Comparison of ENCODE assay signal across 10 mouse cellular contexts in genomic region chr14:76787601-76788000, GRCm38 (mm10).
DNase-seq lines count a peak whose midpoint lies in the region; ATAC-seq lines count a peak whose summit lies in the region.
"Had no signal": no experiment of that assay in that cellular context is flagged by ENCODE, and none has a peak within 500 bp of the region (broad histone marks: within the 10 kb centered on the region; RNA-seq: fewer than 3 reads in every experiment).

No protein-coding gene starts in this region.

- ATAC-seq in heart, embryonic 16.5 days (replicated peaks; ENCODE audit: extremely low read depth, insufficient read depth, low FRiP score), result peak; percentile 32
- no peak for ATAC-seq in lung, embryonic 15.5 days (ENCODE audit: borderline replicate concordance, extremely low read depth, low FRiP score, low TSS enrichment)

- peaks cover 26% of the 10 kb centered on the region for H3K4me1 ChIP-seq in heart, embryonic 16.5 days (ENCODE audit: control insufficient read depth, insufficient read depth, low read length)
- H3K4me1 ChIP-seq in lung, embryonic 15.5 days, result peaks cover 15% of the 10 kb centered on the region

- H3K9me3 ChIP-seq in heart, embryonic 16.5 days (replicated peaks; ENCODE audit: control insufficient read depth, low read length), result no peaks in the 10 kb centered on the region
- no peaks in the 10 kb centered on the region for H3K9me3 ChIP-seq in lung, embryonic 15.5 days
- H3K9me3 ChIP-seq: heart, embryonic 13.5 days; limb, embryonic 12.5 days; neural tube, embryonic 13.5 days had no signal

- peak; percentile 23 for DNase-seq in urinary bladder, postnatal 25 days (ENCODE audit: low spot score)
- no peak for DNase-seq in urinary bladder, adult 2 months (ENCODE audit: low spot score)
- DNase-seq in layer of hippocampus, adult 8-10 months (ENCODE audit: low spot score in 2 of 2), result no peak
- no peak for DNase-seq in right cerebral cortex, postnatal 4 days
- no peak for DNase-seq in right cerebral cortex, postnatal 36 days (ENCODE audit: low spot score in 2 of 2)

- H3K36me3 ChIP-seq in heart, embryonic 16.5 days (ENCODE audit: control insufficient read depth, insufficient read depth), result no peaks in the 10 kb centered on the region
- H3K36me3 ChIP-seq in lung, embryonic 15.5 days, result no peaks in the 10 kb centered on the region
- H3K36me3 ChIP-seq: heart, embryonic 13.5 days; limb, embryonic 12.5 days; neural tube, embryonic 13.5 days had no signal

- 46% methylated on average over 6 of the region's 6 CpGs for WGBS in heart, embryonic 16.5 days
- WGBS in lung, embryonic 15.5 days, result 57% methylated on average over 6 of the region's 6 CpGs

- peak overlapping the region; percentile 51; the same call in 1 of the 2 replicates for H3K27ac ChIP-seq in heart, embryonic 16.5 days (ENCODE audit: low read length)
- H3K27ac ChIP-seq in lung, embryonic 15.5 days, result 0 out of 2 replicates have a peak overlapping the region, but pooled peaks have one; percentile 0
- H3K27ac ChIP-seq: heart, embryonic 13.5 days; limb, embryonic 12.5 days; neural tube, embryonic 13.5 days had no signal

- no peaks in the 10 kb centered on the region for H3K27me3 ChIP-seq in heart, embryonic 16.5 days (ENCODE audit: control insufficient read depth, insufficient read depth, low read length)
- H3K27me3 ChIP-seq in lung, embryonic 15.5 days, result no peaks in the 10 kb centered on the region
- H3K27me3 ChIP-seq: heart, embryonic 13.5 days; limb, embryonic 12.5 days; neural tube, embryonic 13.5 days had no signal

- H3K4me2 ChIP-seq in heart, embryonic 16.5 days (ENCODE audit: low read depth, low read length), result no peak overlapping the region
- H3K4me2 ChIP-seq in lung, embryonic 15.5 days, result no peak overlapping the region
- H3K4me2 ChIP-seq: heart, embryonic 13.5 days; limb, embryonic 12.5 days; neural tube, embryonic 13.5 days had no signal

- no peak overlapping the region for H3K4me3 ChIP-seq in heart, embryonic 16.5 days (ENCODE audit: low read length)
- no peak overlapping the region for H3K4me3 ChIP-seq in lung, embryonic 15.5 days
- H3K4me3 ChIP-seq: heart, embryonic 13.5 days; limb, embryonic 12.5 days; neural tube, embryonic 13.5 days had no signal

- no peak overlapping the region for H3K9ac ChIP-seq in heart, embryonic 16.5 days (ENCODE audit: low read length)
- H3K9ac ChIP-seq in lung, embryonic 15.5 days, result no peak overlapping the region
- H3K9ac ChIP-seq: heart, embryonic 13.5 days; limb, embryonic 12.5 days; neural tube, embryonic 13.5 days had no signal
